Mouse (Mus musculus): ENCODE data around the gene Shld1. TPM values are rescaled to one million over a fixed set of nuclear protein-coding genes. Genes with fewer than 3 reads are reported as not detected.

Gene Shld1
- polyA plus RNA-seq, 1 experiment from 2014 or later = 15.3 TPM

DNA sequence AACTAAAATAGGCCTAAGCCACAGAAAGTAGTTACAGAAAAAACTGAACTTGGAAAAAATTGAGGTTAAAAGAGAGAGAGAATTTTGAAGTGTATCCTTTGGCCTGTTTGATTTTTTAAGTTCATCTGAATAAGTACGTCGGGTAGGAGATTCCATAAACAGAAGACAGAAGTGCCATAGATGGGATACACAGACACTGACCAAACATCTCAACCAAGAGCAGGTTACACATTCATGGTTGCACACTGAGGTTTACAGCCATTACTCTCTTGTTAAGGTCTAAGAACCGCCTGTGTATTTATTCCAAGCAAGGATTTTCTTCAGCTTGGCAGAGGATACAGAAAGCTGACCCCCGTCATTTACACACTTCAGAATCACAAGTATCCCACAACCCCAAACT, 94.2 kb downstream of the Shld1 start, which contains the start of gene Chgb:
TSS of gene Chgb (plus strand) at position 301 of the 400 bp plus-strand sequence.
- H3K27ac ChIP-seq (ENCODE audit: low read depth, low read length) = no peak within 1 kb of the TSS
- ATAC-seq (replicated peaks; ENCODE audit: insufficient number of reproducible peaks, low FRiP score, low TSS enrichment) = no peak
- 0 out of 2 replicates have a peak, but pooled peaks cover 2% of the 10 kb centered on the region for H3K4me1 ChIP-seq (ENCODE audit: control insufficient read depth, insufficient read depth, low read length)
- H3K27me3 ChIP-seq (ENCODE audit: control insufficient read depth, insufficient read depth, low read length) = peaks cover 12% of the 10 kb centered on the region; the same call in 1 of the 2 replicates
- peak within 1 kb of the TSS; percentile 83 for H3K4me2 ChIP-seq
- 7% methylated on average over 4 of the region's 4 CpGs for WGBS (ENCODE audit: insufficient replicate concordance)
- H3K9me3 ChIP-seq (replicated peaks; ENCODE audit: control insufficient read depth, low read length) = no peaks in the 10 kb centered on the region
- no peaks in the 10 kb centered on the region for H3K36me3 ChIP-seq (ENCODE audit: control insufficient read depth, insufficient read depth, low read length)
- H3K4me3 ChIP-seq (ENCODE audit: low read depth, low read length) = peak within 1 kb of the TSS; percentile 46
- no peak within 1 kb of the TSS for H3K9ac ChIP-seq (ENCODE audit: low read depth, low read length)

DNA sequence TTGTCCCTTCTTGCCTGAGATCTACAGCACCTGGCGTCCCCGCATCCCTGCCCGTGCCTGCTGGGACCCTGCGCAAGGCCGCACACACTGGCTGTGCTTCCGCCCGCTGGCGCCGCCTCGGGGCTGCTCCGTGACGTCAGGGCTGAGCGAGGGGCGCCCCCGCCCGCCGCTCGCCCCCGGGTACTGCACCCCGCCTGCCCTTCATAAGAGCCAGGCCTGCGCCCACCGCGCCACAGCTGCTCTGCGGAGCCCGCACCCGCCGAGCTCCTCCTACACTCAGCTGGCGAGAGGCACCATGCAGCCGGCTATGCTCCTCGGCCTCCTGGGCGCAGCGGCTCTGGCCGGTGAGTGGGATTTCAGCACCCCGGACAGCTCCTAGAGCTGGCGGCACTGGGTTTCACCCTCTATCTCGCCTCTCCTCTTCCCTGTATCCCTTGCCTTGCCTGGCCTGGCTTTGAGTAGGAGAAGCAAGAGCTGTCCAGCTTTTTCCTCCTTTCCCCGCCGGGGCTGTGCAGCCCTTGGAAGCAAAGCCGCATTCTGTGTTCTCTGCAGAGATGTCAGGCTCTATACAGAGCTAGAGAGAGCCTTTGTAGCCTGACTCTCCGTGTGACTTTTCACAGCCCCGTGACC, 94.8 kb downstream of the Shld1 start:
- WGBS (ENCODE audit: insufficient replicate concordance) = under 1% methylated on average over 41 of the region's 41 CpGs
- no peaks in the 10 kb centered on the region for H3K36me3 ChIP-seq (ENCODE audit: control insufficient read depth, insufficient read depth, low read length)
- no peaks in the 10 kb centered on the region for H3K9me3 ChIP-seq (replicated peaks; ENCODE audit: control insufficient read depth, low read length)
- H3K27ac ChIP-seq (ENCODE audit: low read depth, low read length) = no peak overlapping the region
- peak overlapping the region; percentile 83 for H3K4me2 ChIP-seq
- no peak overlapping the region for H3K9ac ChIP-seq (ENCODE audit: low read depth, low read length)
- 0 out of 2 replicates have a peak, but pooled peaks cover 2% of the 10 kb centered on the region for H3K4me1 ChIP-seq (ENCODE audit: control insufficient read depth, insufficient read depth, low read length)
- peak; percentile 91 for ATAC-seq (replicated peaks; ENCODE audit: insufficient number of reproducible peaks, low FRiP score, low TSS enrichment)
- H3K27me3 ChIP-seq (ENCODE audit: control insufficient read depth, insufficient read depth, low read length) = peaks cover 12% of the 10 kb centered on the region; the same call in 1 of the 2 replicates
- H3K4me3 ChIP-seq (ENCODE audit: low read depth, low read length) = peak overlapping the region; percentile 46

DNA sequence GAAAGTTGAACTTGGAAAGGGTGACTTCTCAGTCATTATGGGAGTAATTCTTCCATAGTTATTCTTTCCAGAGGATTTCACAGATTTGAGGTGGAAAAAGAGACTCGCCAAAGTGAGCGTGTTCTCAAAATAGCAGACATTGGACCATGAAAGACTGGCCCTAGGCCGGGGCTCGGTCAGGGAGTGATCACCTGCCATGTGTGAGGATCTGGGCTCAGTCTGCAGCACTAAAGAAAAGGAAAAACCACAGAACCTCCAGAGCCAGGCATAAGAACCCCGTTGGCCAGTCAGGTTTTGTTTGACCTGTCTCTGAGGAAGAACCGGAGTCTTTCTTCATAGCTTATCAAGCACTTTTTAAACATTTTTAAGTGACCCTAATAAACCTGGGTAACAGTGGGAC, 97.3 kb downstream of the Shld1 start:
- ATAC-seq (replicated peaks; ENCODE audit: insufficient number of reproducible peaks, low FRiP score, low TSS enrichment) = no peak
- WGBS (ENCODE audit: insufficient replicate concordance) = 75% methylated on average over 6 of the region's 6 CpGs

DNA sequence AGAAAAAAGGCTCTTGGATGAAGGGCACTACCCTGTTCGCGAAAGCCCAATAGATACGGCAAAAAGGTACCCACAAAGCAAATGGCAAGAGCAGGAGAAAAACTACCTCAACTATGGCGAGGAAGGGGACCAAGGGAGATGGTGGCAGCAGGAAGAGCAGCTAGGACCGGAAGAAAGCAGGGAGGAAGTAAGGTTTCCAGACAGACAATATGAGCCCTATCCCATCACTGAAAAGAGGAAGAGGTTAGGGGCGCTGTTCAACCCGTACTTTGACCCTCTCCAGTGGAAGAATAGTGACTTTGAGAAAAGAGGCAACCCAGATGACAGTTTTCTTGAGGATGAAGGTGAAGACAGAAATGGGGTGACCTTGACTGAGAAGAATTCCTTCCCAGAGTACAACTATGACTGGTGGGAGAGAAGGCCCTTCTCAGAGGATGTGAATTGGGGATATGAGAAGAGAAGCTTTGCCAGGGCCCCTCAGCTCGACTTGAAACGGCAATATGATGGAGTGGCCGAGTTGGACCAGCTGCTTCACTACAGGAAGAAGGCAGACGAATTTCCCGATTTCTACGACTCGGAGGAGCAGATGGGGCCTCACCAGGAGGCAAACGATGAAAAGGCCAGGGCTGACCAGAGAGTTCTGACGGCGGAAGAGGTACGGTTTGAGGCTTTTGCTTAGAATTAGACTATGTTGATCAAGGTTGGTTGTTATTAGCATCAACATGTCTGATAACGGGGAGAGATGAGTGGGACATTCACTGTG, 106.9 kb downstream of the Shld1 start:
- H3K4me2 ChIP-seq = no peak overlapping the region
- WGBS (ENCODE audit: insufficient replicate concordance) = 76% methylated on average over 19 of the region's 19 CpGs
- H3K4me1 ChIP-seq (ENCODE audit: control insufficient read depth, insufficient read depth, low read length) = no peaks in the 10 kb centered on the region
- ATAC-seq (replicated peaks; ENCODE audit: insufficient number of reproducible peaks, low FRiP score, low TSS enrichment) = no peak
- no peaks in the 10 kb centered on the region for H3K27me3 ChIP-seq (ENCODE audit: control insufficient read depth, insufficient read depth, low read length)
- no peak overlapping the region for H3K4me3 ChIP-seq (ENCODE audit: low read depth, low read length)
- no peaks in the 10 kb centered on the region for H3K36me3 ChIP-seq (ENCODE audit: control insufficient read depth, insufficient read depth, low read length)
- no peaks in the 10 kb centered on the region for H3K9me3 ChIP-seq (replicated peaks; ENCODE audit: control insufficient read depth, low read length)
- no peak overlapping the region for H3K9ac ChIP-seq (ENCODE audit: low read depth, low read length)
- H3K27ac ChIP-seq (ENCODE audit: low read depth, low read length) = no peak overlapping the region

More for the DNA sequence above, 97.3 kb downstream of the Shld1 start:
- Histone ChIP-seq H3K27me3 (ENCODE audit: control insufficient read depth, insufficient read depth, low read length) (peaks cover 12% of the 10 kb centered on the region; the same call in 1 of the 2 replicates), H3K27ac (ENCODE audit: low read depth, low read length) (no peak overlapping the region), H3K4me2 (no peak overlapping the region), H3K9me3 (replicated peaks; ENCODE audit: control insufficient read depth, low read length) (no peaks in the 10 kb centered on the region), H3K4me3 (ENCODE audit: low read depth, low read length) (no peak overlapping the region), H3K9ac (ENCODE audit: low read depth, low read length) (no peak overlapping the region), H3K36me3 (ENCODE audit: control insufficient read depth, insufficient read depth, low read length) (no peaks in the 10 kb centered on the region), H3K4me1 (ENCODE audit: control insufficient read depth, insufficient read depth, low read length) (0 out of 2 replicates have a peak, but pooled peaks cover 2% of the 10 kb centered on the region)

DNA sequence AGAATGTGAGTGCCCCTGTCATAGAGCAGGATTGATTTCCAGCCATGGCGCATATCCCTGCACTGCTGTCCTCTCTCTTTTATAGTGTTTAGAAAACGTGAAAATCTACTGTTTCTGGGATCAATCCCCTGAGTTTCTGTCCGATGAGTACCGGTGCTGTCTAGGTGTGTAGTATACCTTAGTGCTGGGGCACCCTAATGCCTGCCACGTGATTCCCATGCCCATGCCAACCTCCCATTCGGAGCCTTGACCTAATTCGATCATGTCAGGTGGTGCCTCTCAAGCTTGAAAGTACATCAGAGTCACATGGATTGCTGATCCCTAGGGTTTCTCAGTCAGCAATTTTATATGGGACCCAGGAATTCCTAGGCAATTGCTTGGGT, 107.5 kb downstream of the Shld1 start:
- no peak for ATAC-seq (replicated peaks; ENCODE audit: insufficient number of reproducible peaks, low FRiP score, low TSS enrichment)
- 73% methylated on average over 7 of the region's 7 CpGs for WGBS (ENCODE audit: insufficient replicate concordance)
- no peaks in the 10 kb centered on the region for H3K27me3 ChIP-seq (ENCODE audit: control insufficient read depth, insufficient read depth, low read length)
- H3K4me2 ChIP-seq = no peak overlapping the region
- no peak overlapping the region for H3K4me3 ChIP-seq (ENCODE audit: low read depth, low read length)
- H3K9me3 ChIP-seq (replicated peaks; ENCODE audit: control insufficient read depth, low read length) = no peaks in the 10 kb centered on the region
- H3K4me1 ChIP-seq (ENCODE audit: control insufficient read depth, insufficient read depth, low read length) = no peaks in the 10 kb centered on the region
- H3K9ac ChIP-seq (ENCODE audit: low read depth, low read length) = no peak overlapping the region
- H3K36me3 ChIP-seq (ENCODE audit: control insufficient read depth, insufficient read depth, low read length) = no peaks in the 10 kb centered on the region
- no peak overlapping the region for H3K27ac ChIP-seq (ENCODE audit: low read depth, low read length)

Other genes with a start within 250 kb of the Shld1 start
- 31.6 and 36.5 TPM in 2 replicates for gene Gpcpd1, start 99.2 kb upstream of the Shld1 start, polyA plus RNA-seq (2014; fragmentation: Nextera tagmentation; extraction: Ambion mirVana)
- 0.19 and 0.51 TPM in 2 replicates for gene Chgb, start 94.3 kb downstream of the Shld1 start, polyA plus RNA-seq (2014; fragmentation: Nextera tagmentation; extraction: Ambion mirVana)
- gene Trmt6, start 129.1 kb downstream of the Shld1 start, polyA plus RNA-seq (2014; fragmentation: Nextera tagmentation; extraction: Ambion mirVana) = 24.4 and 26.5 TPM in 2 replicates
- gene Mcm8, start 129.2 kb downstream of the Shld1 start, polyA plus RNA-seq (2014; fragmentation: Nextera tagmentation; extraction: Ambion mirVana) = 13.9 and 14.7 TPM in 2 replicates
- 18.1 and 18.7 TPM in 2 replicates for gene Crls1, start 159.7 kb downstream of the Shld1 start, polyA plus RNA-seq (2014; fragmentation: Nextera tagmentation; extraction: Ambion mirVana)
- 17.9 and 22.5 TPM in 2 replicates for gene Lrrn4, start 194.0 kb downstream of the Shld1 start, polyA plus RNA-seq (2014; fragmentation: Nextera tagmentation; extraction: Ambion mirVana)

Data from heart, embryonic 11.5 days (tissue).